Mouse (Mus musculus) embryonic fibroblast, embryonic 13.5 days (primary cell): ENCODE data around the gene E130114P18Rik.

Experiments
- CTCF ChIP-seq: IDR thresholded peaks from 2 replicates; pipeline ENCODE4 v1.5.1; 2011; ENCODE audit warnings: mild to moderate bottlenecking, control low read depth, low read length, moderate library complexity, borderline replicate concordance; ENCODE audit not compliant: insufficient read depth
- POLR2A ChIP-seq: IDR thresholded peaks from 2 replicates; pipeline ENCODE4 v1.6.1; 2011; ENCODE audit warnings: low read depth, mild to moderate bottlenecking, control low read depth, low read length, moderate library complexity

- TF ChIP-seq CTCF (0 out of 2 replicates have a peak, but pooled peaks have one; percentile 45), POLR2A (no peak)
Observed at GRCm38 (mm10) chr4:97745296-97746105, 32.4 kb downstream of the E130114P18Rik start.
